Mouse (Mus musculus) stomach, postnatal 0 days (tissue): ENCODE measurements around the gene Dmc1.

Experiments
- CTCF ChIP-seq: IDR thresholded peaks from 2 replicates; pipeline ENCODE4 v1.5.1; 2016; ENCODE audit warnings: antibody characterized with exemption, low read depth, mild to moderate bottlenecking, moderate library complexity
- EP300 ChIP-seq: optimal IDR thresholded peaks from 2 replicates; pipeline ENCODE3; 2016; ENCODE audit warnings: antibody characterized with exemption

DNA sequence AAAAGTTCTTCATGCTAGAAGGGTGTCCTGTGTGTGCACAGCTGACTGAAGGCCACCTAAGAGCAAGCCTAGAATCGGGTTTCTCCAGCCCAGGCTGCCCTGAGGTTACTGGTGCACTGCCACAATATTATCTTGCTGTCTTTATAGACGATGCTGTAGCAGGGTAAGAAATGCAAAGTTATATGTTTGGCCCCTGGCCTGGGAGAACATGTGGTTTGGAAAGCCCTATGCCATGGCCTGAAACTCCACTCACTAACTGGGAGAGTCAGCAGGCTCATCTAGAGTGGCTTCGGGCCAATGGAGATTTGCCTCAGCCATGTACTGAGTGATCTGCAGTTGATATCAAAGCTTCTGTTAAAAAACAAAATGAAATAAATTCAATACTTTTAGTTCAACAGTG, 71.1 kb downstream of the Dmc1 start:
- no peak for TF ChIP-seq CTCF
- TF ChIP-seq EP300, result no peak
